20 mouse cellular contexts compared by ENCODE assay signal in genomic region chr17:24283266-24283818, GRCm38 (mm10). TPM values are rescaled to one million over a fixed set of nuclear protein-coding genes. Genes with fewer than 3 reads are reported as not detected.
DNase-seq lines count a peak whose midpoint lies in the region; ATAC-seq lines count a peak whose summit lies in the region.
"Had no signal": no experiment of that assay in that cellular context is flagged by ENCODE, and none has a peak within 500 bp of the region (broad histone marks: within the 10 kb centered on the region; RNA-seq: fewer than 3 reads in every experiment).

No protein-coding gene starts in this region.

- H3K4me2 ChIP-seq in heart, embryonic 16.5 days (ENCODE audit: low read depth, low read length): peak overlapping the region; percentile 17; the same call in 1 of the 2 replicates
- H3K4me2 ChIP-seq in limb, embryonic 13.5 days (replicated peaks): peak overlapping the region; percentile 19; the same call in 1 of the 2 replicates
- H3K4me2 ChIP-seq: hindbrain, embryonic 12.5 days; midbrain, embryonic 12.5 days; neural tube, embryonic 15.5 days had no signal

- ATAC-seq in heart, embryonic 16.5 days (replicated peaks; ENCODE audit: extremely low read depth, insufficient read depth, low FRiP score): no peak
- ATAC-seq in limb, embryonic 13.5 days (ENCODE audit: low FRiP score, low read depth): peak; percentile 84
- ATAC-seq: CD4-positive, CD25-positive, alpha-beta regulatory T cell, adult 4 months; forebrain, postnatal 0 days; intestine, postnatal 0 days; liver, postnatal 0 days; lung, postnatal 0 days; Patski had no signal

- WGBS in heart, embryonic 16.5 days: 41% methylated on average over 9 of the region's 9 CpGs
- 35% methylated on average over 9 of the region's 9 CpGs for WGBS in limb, embryonic 13.5 days

- no peaks in the 10 kb centered on the region for H3K9me3 ChIP-seq in heart, embryonic 16.5 days (replicated peaks; ENCODE audit: control insufficient read depth, low read length)
- H3K9me3 ChIP-seq in limb, embryonic 13.5 days: no peaks in the 10 kb centered on the region
- H3K9me3 ChIP-seq: embryonic facial prominence, embryonic 10.5 days; forebrain, embryonic 10.5 days; hindbrain, embryonic 12.5 days; midbrain, embryonic 12.5 days; neural tube, embryonic 15.5 days had no signal

- no peaks in the 10 kb centered on the region for H3K27me3 ChIP-seq in heart, embryonic 16.5 days (ENCODE audit: control insufficient read depth, insufficient read depth, low read length)
- H3K27me3 ChIP-seq in limb, embryonic 13.5 days: no peaks in the 10 kb centered on the region
- H3K27me3 ChIP-seq: hindbrain, embryonic 12.5 days; midbrain, embryonic 12.5 days; neural tube, embryonic 15.5 days had no signal

- H3K36me3 ChIP-seq in heart, embryonic 16.5 days (ENCODE audit: control insufficient read depth, insufficient read depth): no peaks in the 10 kb centered on the region
- H3K36me3 ChIP-seq in limb, embryonic 13.5 days: no peaks in the 10 kb centered on the region
- H3K36me3 ChIP-seq: embryonic facial prominence, embryonic 10.5 days; forebrain, embryonic 10.5 days; hindbrain, embryonic 12.5 days; midbrain, embryonic 12.5 days; neural tube, embryonic 15.5 days had no signal

- no peak overlapping the region for H3K27ac ChIP-seq in heart, embryonic 16.5 days (ENCODE audit: low read length)
- no peak overlapping the region for H3K27ac ChIP-seq in limb, embryonic 13.5 days
- H3K27ac ChIP-seq: embryonic facial prominence, embryonic 10.5 days; forebrain, embryonic 10.5 days; hindbrain, embryonic 12.5 days; midbrain, embryonic 12.5 days; neural tube, embryonic 15.5 days had no signal

- 0 out of 2 replicates have a peak, but pooled peaks cover 2% of the 10 kb centered on the region for H3K4me1 ChIP-seq in heart, embryonic 16.5 days (ENCODE audit: control insufficient read depth, insufficient read depth, low read length)
- H3K4me1 ChIP-seq in limb, embryonic 13.5 days: peaks cover 6% of the 10 kb centered on the region; the same call in 1 of the 2 replicates
- H3K4me1 ChIP-seq: embryonic facial prominence, embryonic 10.5 days; forebrain, embryonic 10.5 days; hindbrain, embryonic 12.5 days; midbrain, embryonic 12.5 days; neural tube, embryonic 15.5 days had no signal

- DNase-seq in cerebellum, postnatal 14 days: peak; percentile 32 to 60
- no peak for DNase-seq in cerebellum, adult 9-10 months
- no peak for DNase-seq in heart, postnatal 4 days
- DNase-seq in lung, postnatal 10 days: no peak
- DNase-seq in right cerebral cortex, adult 18-20 months: no peak
- DNase-seq: forebrain, postnatal 0 days; heart, postnatal 14 days; layer of hippocampus, postnatal 36 days; liver, postnatal 0 days had no signal

- no peak overlapping the region for H3K4me3 ChIP-seq in heart, embryonic 16.5 days (ENCODE audit: low read length)
- no peak overlapping the region for H3K4me3 ChIP-seq in limb, embryonic 13.5 days
- H3K4me3 ChIP-seq: embryonic facial prominence, embryonic 10.5 days; forebrain, embryonic 10.5 days; hindbrain, embryonic 12.5 days; midbrain, embryonic 12.5 days; neural tube, embryonic 15.5 days had no signal

- H3K9ac ChIP-seq in heart, embryonic 16.5 days (ENCODE audit: low read length): no peak overlapping the region
- peak overlapping the region; percentile 43; the same call in 1 of the 2 replicates for H3K9ac ChIP-seq in limb, embryonic 13.5 days
- H3K9ac ChIP-seq: forebrain, postnatal 0 days; hindbrain, embryonic 12.5 days; liver, postnatal 0 days; midbrain, embryonic 12.5 days; neural tube, embryonic 15.5 days had no signal

RNA-seq across cellular contexts. Expression of gene Ccnf, which starts 32.1 kb away (rescaled TPM):
- 37.0 and 43.2 TPM in 2 replicates for polyA plus RNA-seq in heart, embryonic 16.5 days (2015; fragmentation: Nextera tagmentation; extraction: Ambion mirVana)
- 10 to 100 TPM; 18.1 to 20.1 TPM for total RNA-seq in heart, postnatal 4 days (2021)
- polyA plus RNA-seq in limb, embryonic 13.5 days (2015; fragmentation: Nextera tagmentation; extraction: Ambion mirVana): 65.4 and 67.0 TPM in 2 replicates

Comparison
In these comparisons a context has a peak if more than half of its experiments do, and no peak if none do; other contexts are left out.
1. DNase-seq: peak in cerebellum, postnatal 14 days (2 of 2); none in cerebellum, adult 9-10 months (single experiment), heart, postnatal 4 days (single experiment), lung, postnatal 10 days (single experiment) and right cerebral cortex, adult 18-20 months (single experiment).